Mouse (Mus musculus) heart, adult 2 months (tissue): Measurements from ENCODE around the gene Syn3. TPM values are rescaled to one million over a fixed set of nuclear protein-coding genes. Genes with fewer than 3 reads are reported as not detected.
A peak's percentile ranks its signal among the peaks of the same experiment; 100 is the strongest.

Source experiments
- DNase-seq, 2 experiments: peaks; one replicate each; pipeline ENCODE4 v3.0.0; 2021
- H3K27ac ChIP-seq: fragments of 200-600 bp; 2 replicates; pipeline ENCODE4 v1.8.1; 2022
- H3K27me3 ChIP-seq: fragments of 200-500 bp; 2 replicates; pipeline ENCODE4 v1.6.1; 2012; ENCODE audit warnings: mild to moderate bottlenecking, low read length, inconsistent platforms, mixed read lengths; ENCODE audit not compliant: control insufficient read depth, insufficient read depth
- H3K36me3 ChIP-seq: fragments of 200-500 bp; 2 replicates; pipeline ENCODE4 v1.6.1; 2012; ENCODE audit warnings: low read length, inconsistent platforms; ENCODE audit not compliant: control insufficient read depth, insufficient read depth
- H3K4me1 ChIP-seq: fragments of 200-500 bp; 2 replicates; pipeline ENCODE4 v1.6.1; 2011; ENCODE audit warnings: low read length; ENCODE audit not compliant: control insufficient read depth, insufficient read depth
- H3K4me3 ChIP-seq: fragments of 200-600 bp; 2 replicates; pipeline ENCODE4 v1.8.1; 2022
- H3K79me2 ChIP-seq: fragments of 200-500 bp; replicated peaks from 2 replicates; pipeline ENCODE4 v1.6.1; 2012; ENCODE audit warnings: mild to moderate bottlenecking, inconsistent platforms, low read length, moderate library complexity, mixed read lengths; ENCODE audit not compliant: control insufficient read depth, insufficient read depth
- H3K9ac ChIP-seq: fragments of 200-500 bp; 2 replicates; pipeline ENCODE4 v1.6.1; 2012; ENCODE audit warnings: low read depth, mild to moderate bottlenecking, control low read depth, inconsistent platforms, low read length, mixed read lengths
- CTCF ChIP-seq: fragments of 200-600 bp; IDR thresholded peaks from 2 replicates; pipeline ENCODE4 v1.8.1; 2022; ENCODE audit warnings: antibody characterized with exemption, mild to moderate bottlenecking, moderate library complexity
- EP300 ChIP-seq: fragments of 200-500 bp; IDR thresholded peaks from 2 replicates; pipeline ENCODE4 v1.6.1; 2011; ENCODE audit warnings: low read depth, low read length, control low read depth; ENCODE audit not compliant: insufficient read depth
- POLR2A ChIP-seq: fragments of 200-500 bp; IDR thresholded peaks from 2 replicates; pipeline ENCODE4 v1.6.1; 2011; ENCODE audit warnings: mild to moderate bottlenecking, low read depth, low read length, control low read depth; ENCODE audit not compliant: insufficient read depth
- WGBS: fragments of 180-500 bp; shearing (Covaris S2); methylation state at CpG from one replicate; pipeline ENCODE4 v1.1.7; 2018; 5-methylcytosine and 5-hydroxymethylcytosine counted together
- intact Hi-C: fragments of 180-260 bp; cut with DNase I; formaldehyde crosslinking; loops from one replicate; pipeline ENCODE4 v1.15.1; 2025
- polyA plus RNA-seq: library from polyadenylated mRNA; depleted of rRNA; stranded (reverse); fragments of >200 nt; gene quantifications from 2 replicates; pipeline ENCODE4 v1.2.3, GENCODE M21; 2012
- total RNA-seq, 2 experiments: library from RNA; stranded (reverse); gene quantifications; 2 replicates each; pipeline ENCODE4 v1.2.3; 2021

Syn3 gene
- total and polyA plus RNA-seq, 3 experiments: 0.31 to 0.75 (median 0.41) TPM

- no peak overlapping the region for H3K9ac ChIP-seq
- DNase-seq: no peak
- WGBS: 70% methylated on average over 7 of the region's 7 CpGs
- H3K4me3 ChIP-seq: no peak overlapping the region
- no peak for TF ChIP-seq EP300
- no peaks in the 10 kb centered on the region for H3K79me2 ChIP-seq
- peaks cover 47% of the 10 kb centered on the region for H3K4me1 ChIP-seq
- no peaks in the 10 kb centered on the region for H3K27me3 ChIP-seq
- peak overlapping the region; percentile 92 for H3K27ac ChIP-seq
- intact Hi-C loops: loop anchor here (5.0 kb wide), 1 partner anchor 115 kb away; no protein-coding TSS in a partner anchor
- H3K36me3 ChIP-seq: peaks cover 46% of the 10 kb centered on the region
Measured at GRCm38 (mm10) chr10:86342713-86343112, 156.0 kb downstream of the Syn3 start.

DNA sequence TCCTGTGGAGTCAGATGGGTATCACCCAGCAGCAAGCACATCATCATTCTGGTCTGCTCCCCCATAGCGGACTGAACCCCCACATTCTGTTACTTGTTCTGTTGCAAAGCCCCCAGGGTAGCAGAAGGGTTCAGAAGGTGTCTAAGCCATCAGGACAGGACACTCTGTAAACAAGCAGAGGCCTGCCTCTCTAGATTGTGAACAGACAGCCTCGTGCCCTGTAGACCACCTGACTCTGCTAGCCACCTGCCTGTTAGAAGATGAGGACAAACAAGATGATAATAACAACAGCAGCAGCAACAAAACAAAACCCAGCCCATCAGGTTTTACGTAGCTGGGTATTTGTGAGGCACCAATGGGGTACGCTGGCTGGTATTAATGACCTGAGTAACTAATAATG, 156.5 kb downstream of the Syn3 start:
- H3K4me1 ChIP-seq: peaks cover 47% of the 10 kb centered on the region

GRCm38 (mm10) chr10:86341589-86341988, 157.1 kb downstream of the Syn3 start:
- intact Hi-C loops: loop anchor here (5.0 kb wide), 1 partner anchor 116 kb away; no protein-coding TSS in a partner anchor
- WGBS: 15% methylated on average over 8 of the region's 8 CpGs
- H3K27me3 ChIP-seq: no peaks in the 10 kb centered on the region
- DNase-seq: peak; percentile 87 to 91
- H3K36me3 ChIP-seq: peaks cover 52% of the 10 kb centered on the region
- TF ChIP-seq POLR2A (peak; percentile 51; the same call in 1 of the 2 replicates), CTCF (no peak), EP300 (peak; percentile 100)
- no peak overlapping the region for H3K9ac ChIP-seq
- H3K27ac ChIP-seq: peak overlapping the region; percentile 92
- H3K4me3 ChIP-seq: no peak overlapping the region
- peaks cover 49% of the 10 kb centered on the region for H3K4me1 ChIP-seq
- no peaks in the 10 kb centered on the region for H3K79me2 ChIP-seq

More for the DNA sequence above, 156.5 kb downstream of the Syn3 start:
- peak overlapping the region; percentile 92 for H3K27ac ChIP-seq
- no peaks in the 10 kb centered on the region for H3K79me2 ChIP-seq
- 81% methylated on average over 4 of the region's 4 CpGs for WGBS
- peaks cover 50% of the 10 kb centered on the region for H3K36me3 ChIP-seq
- no peak overlapping the region for H3K9ac ChIP-seq
- TF ChIP-seq CTCF: no peak
- no peak for TF ChIP-seq POLR2A
- no peak for TF ChIP-seq EP300
- DNase-seq: no peak
- H3K4me3 ChIP-seq: no peak overlapping the region
- H3K27me3 ChIP-seq: no peaks in the 10 kb centered on the region
- intact Hi-C loops: loop anchor here (5.0 kb wide), 1 partner anchor 115 kb away; no protein-coding TSS in a partner anchor

DNA sequence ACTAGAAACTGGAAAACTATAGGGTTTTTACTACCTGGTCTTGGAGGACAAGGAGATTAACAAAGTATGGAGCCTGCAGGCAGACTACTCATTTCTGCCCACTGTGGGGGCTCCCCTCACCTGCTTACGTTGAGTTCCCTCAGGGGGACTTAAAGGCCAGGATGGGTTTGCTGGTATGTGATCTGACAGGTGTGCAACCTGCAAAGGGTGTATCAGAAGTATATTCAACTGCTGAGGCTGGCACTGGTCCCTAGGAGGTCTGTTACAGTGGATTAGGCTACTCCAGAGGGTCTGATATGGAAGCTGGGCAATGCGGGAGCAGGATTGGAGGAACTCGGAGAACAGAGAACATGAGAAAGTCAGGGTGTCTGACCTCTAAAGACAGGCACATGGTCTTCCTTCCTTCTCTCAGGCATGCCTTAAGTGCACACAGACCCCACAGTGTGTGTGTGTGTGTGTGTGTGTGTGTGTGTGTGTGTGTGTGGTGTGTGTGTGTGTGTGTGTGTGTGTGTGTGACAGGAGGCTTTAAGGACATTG, 157.6 kb downstream of the Syn3 start:
- no peaks in the 10 kb centered on the region for H3K79me2 ChIP-seq
- DNase-seq: peak in 1 of 2 experiments; percentile 41
- peak overlapping the region; percentile 92 for H3K27ac ChIP-seq
- H3K9ac ChIP-seq: peak overlapping the region; percentile 0; the same call in 1 of the 2 replicates
- TF ChIP-seq POLR2A: no peak
- no peak for TF ChIP-seq EP300
- no peak for TF ChIP-seq CTCF
- H3K27me3 ChIP-seq: no peaks in the 10 kb centered on the region
- 54% methylated on average over 3 of the region's 3 CpGs for WGBS
- H3K4me1 ChIP-seq: peaks cover 52% of the 10 kb centered on the region
- H3K4me3 ChIP-seq: no peak overlapping the region
- intact Hi-C loops: loop anchor here (5.0 kb wide), 1 partner anchor 116 kb away; no protein-coding TSS in a partner anchor
- peaks cover 47% of the 10 kb centered on the region for H3K36me3 ChIP-seq

GRCm38 (mm10) chr10:86340421-86340820, 158.3 kb downstream of the Syn3 start:
- H3K27me3 ChIP-seq: no peaks in the 10 kb centered on the region
- 67% methylated on average over 7 of the region's 7 CpGs for WGBS
- TF ChIP-seq POLR2A (no peak), CTCF (no peak), EP300 (no peak)
- no peak overlapping the region for H3K4me3 ChIP-seq
- peaks cover 54% of the 10 kb centered on the region for H3K4me1 ChIP-seq
- H3K9ac ChIP-seq: peak overlapping the region; percentile 25
- DNase-seq: no peak
- H3K79me2 ChIP-seq: no peaks in the 10 kb centered on the region
- H3K36me3 ChIP-seq: peaks cover 45% of the 10 kb centered on the region
- peak overlapping the region; percentile 92 for H3K27ac ChIP-seq
- intact Hi-C loops: loop anchor here (5.0 kb wide), 1 partner anchor 117 kb away; no protein-coding TSS in a partner anchor
